ENCODE assay signal across 10 mouse cellular contexts in genomic region chr13:60522719-60523450, GRCm38 (mm10).
A peak's percentile ranks its signal among the peaks of the same experiment; 100 is the strongest.
DNase-seq lines count a peak whose midpoint lies in the region; ATAC-seq and TF ChIP-seq lines count a peak whose summit lies in the region.
"Had no signal": no experiment of that assay in that cellular context is flagged by ENCODE, and none has a peak within 500 bp of the region (broad histone marks: within the 10 kb centered on the region; RNA-seq: fewer than 3 reads in every experiment).

No protein-coding gene starts in this region.

- H3K4me3 ChIP-seq in lung, embryonic 14.5 days (ENCODE audit: low read depth, low read length), result no peak overlapping the region
- no peak overlapping the region for H3K4me3 ChIP-seq in lung, adult 2 months (replicated peaks; ENCODE audit: extremely low read depth, low read depth, low read length)
- H3K4me3 ChIP-seq in intestine, postnatal 0 days (ENCODE audit: low read depth, low read length), result no peak overlapping the region
- H3K4me3 ChIP-seq: liver, embryonic 12.5 days; midbrain, embryonic 15.5 days had no signal

- no peak for ATAC-seq in lung, embryonic 14.5 days (ENCODE audit: insufficient read depth)
- ATAC-seq in intestine, postnatal 0 days, result no peak
- ATAC-seq: activated CD4-positive, CD25-positive, alpha-beta regulatory T cell, adult 4 months; liver, embryonic 12.5 days; midbrain, embryonic 15.5 days had no signal

- TF ChIP-seq POLR2A in lung, adult 2 months (IDR thresholded peaks at IDR 0.05; ENCODE audit: borderline replicate concordance, extremely low read depth, low read depth, low read length), result no peak

- H3K4me2 ChIP-seq in lung, embryonic 14.5 days, result no peak overlapping the region
- no peak overlapping the region for H3K4me2 ChIP-seq in intestine, postnatal 0 days (replicated peaks; ENCODE audit: low read depth)
- H3K4me2 ChIP-seq: liver, embryonic 12.5 days; midbrain, embryonic 15.5 days had no signal

- WGBS in lung, embryonic 14.5 days, result 64% methylated on average over 8 of the region's 8 CpGs
- WGBS in lung, adult 2 months, result 65% methylated on average over 8 of the region's 8 CpGs
- 75% methylated on average over 8 of the region's 8 CpGs for WGBS in intestine, postnatal 0 days

- no peak overlapping the region for H3K27ac ChIP-seq in lung, embryonic 14.5 days (ENCODE audit: low read depth)
- H3K27ac ChIP-seq in intestine, postnatal 0 days (ENCODE audit: low read depth, low read length), result no peak overlapping the region
- H3K27ac ChIP-seq: liver, embryonic 12.5 days; midbrain, embryonic 15.5 days had no signal

- no peak overlapping the region for H3K9ac ChIP-seq in lung, embryonic 14.5 days
- no peak overlapping the region for H3K9ac ChIP-seq in intestine, postnatal 0 days (ENCODE audit: low read depth, low read length)
- H3K9ac ChIP-seq: liver, embryonic 12.5 days; midbrain, embryonic 15.5 days had no signal

- no peaks in the 10 kb centered on the region for H3K9me3 ChIP-seq in lung, embryonic 14.5 days (ENCODE audit: low read depth, low read length)
- H3K9me3 ChIP-seq in intestine, postnatal 0 days (ENCODE audit: control insufficient read depth), result no peaks in the 10 kb centered on the region
- H3K9me3 ChIP-seq: liver, embryonic 12.5 days; midbrain, embryonic 15.5 days had no signal

- no peak for TF ChIP-seq CTCF in lung, embryonic 14.5 days (IDR thresholded peaks at IDR 0.05; ENCODE audit: low read depth)
- TF ChIP-seq CTCF in lung, adult 2 months (IDR thresholded peaks at IDR 0.05; ENCODE audit: insufficient read depth, low read length), result no peak
- no peak for TF ChIP-seq CTCF in intestine, postnatal 0 days (IDR thresholded peaks at IDR 0.05; ENCODE audit: low read depth)

- H3K27me3 ChIP-seq in lung, embryonic 14.5 days (ENCODE audit: insufficient read depth, low read length), result no peaks in the 10 kb centered on the region
- no peaks in the 10 kb centered on the region for H3K27me3 ChIP-seq in intestine, postnatal 0 days (replicated peaks; ENCODE audit: control insufficient read depth, insufficient read depth, low read length)
- H3K27me3 ChIP-seq: liver, embryonic 12.5 days; midbrain, embryonic 15.5 days had no signal

- DNase-seq in lung, embryonic 14.5 days, result peak; percentile 13
- no peak for DNase-seq in lung, adult 2 months
- DNase-seq in gonadal fat pad, adult 2 months (ENCODE audit: low read depth), result peak; percentile 37
- DNase-seq in layer of hippocampus, postnatal 36 days, result peak; percentile 74 to 76
- peak; percentile 66 to 71 for DNase-seq in right cerebral cortex, postnatal 36 days (ENCODE audit: low spot score in 2 of 2)
- no peak for DNase-seq in cerebellum, adult 18-20 months

- no peaks in the 10 kb centered on the region for H3K36me3 ChIP-seq in lung, embryonic 14.5 days (ENCODE audit: insufficient read depth)
- no peaks in the 10 kb centered on the region for H3K36me3 ChIP-seq in intestine, postnatal 0 days (ENCODE audit: control insufficient read depth, insufficient read depth)
- H3K36me3 ChIP-seq: liver, embryonic 12.5 days; midbrain, embryonic 15.5 days had no signal

- no peaks in the 10 kb centered on the region for H3K4me1 ChIP-seq in lung, embryonic 14.5 days (ENCODE audit: insufficient read depth)
- H3K4me1 ChIP-seq in lung, adult 2 months (ENCODE audit: control insufficient read depth, insufficient read depth, low read length), result no peaks in the 10 kb centered on the region
- no peaks in the 10 kb centered on the region for H3K4me1 ChIP-seq in intestine, postnatal 0 days (replicated peaks; ENCODE audit: control insufficient read depth, insufficient read depth, low read length)
- H3K4me1 ChIP-seq: liver, embryonic 12.5 days had no signal

Comparison
In these comparisons a context has a peak if more than half of its experiments do, and no peak if none do; other contexts are left out.
1. DNase-seq: peak in lung, embryonic 14.5 days (single experiment), gonadal fat pad, adult 2 months (single experiment), layer of hippocampus, postnatal 36 days (2 of 2) and right cerebral cortex, postnatal 36 days (2 of 2); none in lung, adult 2 months (single experiment) and cerebellum, adult 18-20 months (0 of 2).